Mouse (Mus musculus): ENCODE measurements around the gene Folr1.

GRCm38 (mm10) chr7:101888460-101888859 lies 17.9 kb upstream of the Folr1 start:
- no peak for TF ChIP-seq CTCF (IDR thresholded peaks at IDR 0.05; ENCODE audit: low read depth)
- TF ChIP-seq EP300 (IDR thresholded peaks at IDR 0.05; ENCODE audit: low read depth): no peak
